Mouse (Mus musculus): ENCODE data around the gene Gm12184.
A peak's percentile ranks its signal among the peaks of the same experiment; 100 is the strongest.
"Not testable (repeated sequence)": the region's sequence is repeated elsewhere in the genome, so short reads cannot be mapped to it uniquely, and the experiment has no call there.

Gm12184 gene

GRCm38 (mm10) chr11:48799921-48800701, 26.3 kb downstream of the Gm12184 start, which contains the start of gene Rack1:
Gene Rack1, plus strand, starts transcription at chr11:48800332.
- DNase-seq: peak; percentile 92

GRCm38 (mm10) chr11:48798984-48799920, 27.2 kb downstream of the Gm12184 start:
- no peak for DNase-seq

- DNase-seq: no peak
Measured at GRCm38 (mm10) chr11:48798308-48798707, 28.1 kb downstream of the Gm12184 start.

- DNase-seq: no peak
Measured at GRCm38 (mm10) chr11:48797287-48797686, 29.2 kb downstream of the Gm12184 start.

GRCm38 (mm10) chr11:48796290-48796689, 30.2 kb downstream of the Gm12184 start:
- no peak for DNase-seq

- DNase-seq: peak; percentile 36
Measured at GRCm38 (mm10) chr11:48795221-48795620, 31.2 kb downstream of the Gm12184 start.

- no peak for DNase-seq
Measured at GRCm38 (mm10) chr11:48793184-48793583, 33.3 kb downstream of the Gm12184 start.

GRCm38 (mm10) chr11:48791894-48792293, 34.6 kb downstream of the Gm12184 start:
- DNase-seq: not testable (repeated sequence)

- DNase-seq: peak; percentile 49
Measured at GRCm38 (mm10) chr11:48790946-48791345, 35.5 kb downstream of the Gm12184 start.

GRCm38 (mm10) chr11:48789973-48790823, 36.3 kb downstream of the Gm12184 start:
- peak; percentile 93 for DNase-seq

- DNase-seq: no peak
Measured at GRCm38 (mm10) chr11:48789215-48789614, 37.2 kb downstream of the Gm12184 start.

- DNase-seq: peak; percentile 89
Measured at GRCm38 (mm10) chr11:48788311-48789089, 38.0 kb downstream of the Gm12184 start.

GRCm38 (mm10) chr11:48787455-48788211, 38.8 kb downstream of the Gm12184 start:
- peak; percentile 59 for DNase-seq

- no peak for DNase-seq
Measured at GRCm38 (mm10) chr11:48782243-48782642, 44.2 kb downstream of the Gm12184 start.

GRCm38 (mm10) chr11:48779450-48779849, 47.0 kb downstream of the Gm12184 start:
- DNase-seq: peak; percentile 51

- DNase-seq: no peak
Measured at GRCm38 (mm10) chr11:48777303-48777702, 49.2 kb downstream of the Gm12184 start.

GRCm38 (mm10) chr11:48776664-48777063, 49.8 kb downstream of the Gm12184 start:
- DNase-seq: no peak

- DNase-seq: peak; percentile 77
Measured at GRCm38 (mm10) chr11:48775483-48775882, 51.0 kb downstream of the Gm12184 start.
